ENCODE assay signal across 7 mouse cellular contexts in genomic region chr13:95325080-95325906, GRCm38 (mm10). TPM values are rescaled to one million over a fixed set of nuclear protein-coding genes. Genes with fewer than 3 reads are reported as not detected.
A peak's percentile ranks its signal among the peaks of the same experiment; 100 is the strongest.
DNase-seq lines count a peak whose midpoint lies in the region; ATAC-seq lines count a peak whose summit lies in the region.

No protein-coding gene starts in this region.

- H3K9me3 ChIP-seq in intestine, embryonic 15.5 days, result no peaks in the 10 kb centered on the region
- no peaks in the 10 kb centered on the region for H3K9me3 ChIP-seq in limb, embryonic 13.5 days
- H3K9me3 ChIP-seq in midbrain, embryonic 14.5 days (ENCODE audit: control insufficient read depth, low read length), result no peaks in the 10 kb centered on the region

- peak; percentile 73 to 92 for DNase-seq in adrenal gland, adult (ENCODE audit: inconsistent age in 2 of 2, low spot score in 1 of 2)
- DNase-seq in gonadal fat pad, adult 2 months (ENCODE audit: low read depth), result peak; percentile 37
- DNase-seq in midbrain, embryonic 14.5 days, result peak; percentile 88
- peak; percentile 49 to 70 for DNase-seq in spleen, postnatal 10 days (ENCODE audit: low spot score in 2 of 2)

- peak; percentile 65 for ATAC-seq in common myeloid progenitor, adult 5-6 weeks (replicated peaks; ENCODE audit: low read depth, poor library complexity, severe bottlenecking)
- peak; percentile 83 for ATAC-seq in intestine, embryonic 15.5 days
- peak; percentile 73 for ATAC-seq in limb, embryonic 13.5 days (ENCODE audit: low FRiP score, low read depth)
- ATAC-seq in midbrain, embryonic 14.5 days (ENCODE audit: low FRiP score, low TSS enrichment), result peak; percentile 68

- H3K9ac ChIP-seq in intestine, embryonic 15.5 days, result peak overlapping the region; percentile 99
- peak overlapping the region; percentile 97 for H3K9ac ChIP-seq in limb, embryonic 13.5 days
- H3K9ac ChIP-seq in midbrain, embryonic 14.5 days (replicated peaks; ENCODE audit: low read length), result peak overlapping the region; percentile 99

- H3K36me3 ChIP-seq in intestine, embryonic 15.5 days, result no peaks in the 10 kb centered on the region
- H3K36me3 ChIP-seq in limb, embryonic 13.5 days, result peaks cover 7% of the 10 kb centered on the region
- no peaks in the 10 kb centered on the region for H3K36me3 ChIP-seq in midbrain, embryonic 14.5 days (ENCODE audit: control insufficient read depth, insufficient read depth, low read length)

- WGBS in intestine, embryonic 15.5 days, result under 1% methylated on average over 63 of the region's 63 CpGs
- under 1% methylated on average over 63 of the region's 63 CpGs for WGBS in limb, embryonic 13.5 days
- WGBS in midbrain, embryonic 14.5 days, result under 1% methylated on average over 63 of the region's 63 CpGs

- no peaks in the 10 kb centered on the region for H3K27me3 ChIP-seq in intestine, embryonic 15.5 days (replicated peaks)
- H3K27me3 ChIP-seq in limb, embryonic 13.5 days, result no peaks in the 10 kb centered on the region
- H3K27me3 ChIP-seq in midbrain, embryonic 14.5 days (ENCODE audit: control insufficient read depth, insufficient read depth, low read length), result no peaks in the 10 kb centered on the region

- peak overlapping the region; percentile 86 for H3K4me2 ChIP-seq in intestine, embryonic 15.5 days (replicated peaks)
- H3K4me2 ChIP-seq in limb, embryonic 13.5 days (replicated peaks), result peak overlapping the region; percentile 88
- peak overlapping the region; percentile 88 for H3K4me2 ChIP-seq in midbrain, embryonic 14.5 days (ENCODE audit: low read length)

- peak overlapping the region; percentile 87 for H3K4me3 ChIP-seq in intestine, embryonic 15.5 days (replicated peaks)
- peak overlapping the region; percentile 76 for H3K4me3 ChIP-seq in limb, embryonic 13.5 days
- peak overlapping the region; percentile 87 for H3K4me3 ChIP-seq in midbrain, embryonic 14.5 days (replicated peaks; ENCODE audit: low read depth, low read length)

- H3K4me1 ChIP-seq in intestine, embryonic 15.5 days (replicated peaks), result peaks cover 13% of the 10 kb centered on the region; the same call in 1 of the 2 replicates
- peaks cover 34% of the 10 kb centered on the region for H3K4me1 ChIP-seq in limb, embryonic 13.5 days
- peaks cover 26% of the 10 kb centered on the region for H3K4me1 ChIP-seq in midbrain, embryonic 14.5 days (ENCODE audit: control insufficient read depth, insufficient read depth, low read length)

- H3K27ac ChIP-seq in intestine, embryonic 15.5 days, result peak overlapping the region; percentile 99
- peak overlapping the region; percentile 100 for H3K27ac ChIP-seq in limb, embryonic 13.5 days
- H3K27ac ChIP-seq in midbrain, embryonic 14.5 days (replicated peaks; ENCODE audit: low read depth, low read length), result peak overlapping the region; percentile 95

RNA-seq across cellular contexts. Expression of gene Zbed3, which starts 1.9 kb away (rescaled TPM):
- 9.8 and 12.6 TPM in 2 replicates for total RNA-seq in common myeloid progenitor, adult 5-6 weeks (2017)
- 39.4 and 47.6 TPM in 2 replicates for polyA plus RNA-seq in gonadal fat pad, adult 2 months (2012; rRNA removed)
- 49.2 and 53.4 TPM in 2 replicates for polyA plus RNA-seq in intestine, embryonic 15.5 days (2015; fragmentation: Nextera tagmentation; extraction: Ambion mirVana)
- 89.6 and 95.0 TPM in 2 replicates for polyA plus RNA-seq in limb, embryonic 13.5 days (2015; fragmentation: Nextera tagmentation; extraction: Ambion mirVana)
- 32.9 and 37.9 TPM in 2 replicates for polyA plus RNA-seq in midbrain, embryonic 14.5 days (2014; fragmentation: Nextera tagmentation; extraction: Ambion mirVana)

RNA-seq across cellular contexts. Expression of gene Aggf1, which starts 49.9 kb away (rescaled TPM):
- 56.7 and 63.6 TPM in 2 replicates for total RNA-seq in common myeloid progenitor, adult 5-6 weeks (2017)
- 15.1 and 16.3 TPM in 2 replicates for polyA plus RNA-seq in gonadal fat pad, adult 2 months (2012; rRNA removed)
- 29.8 and 32.3 TPM in 2 replicates for polyA plus RNA-seq in intestine, embryonic 15.5 days (2015; fragmentation: Nextera tagmentation; extraction: Ambion mirVana)
- 31.7 and 32.4 TPM in 2 replicates for polyA plus RNA-seq in limb, embryonic 13.5 days (2015; fragmentation: Nextera tagmentation; extraction: Ambion mirVana)
- 35.7 and 46.4 TPM in 2 replicates for polyA plus RNA-seq in midbrain, embryonic 14.5 days (2014; fragmentation: Nextera tagmentation; extraction: Ambion mirVana)

Comparison
In these comparisons a context has a peak if more than half of its experiments do, and no peak if none do; other contexts are left out.
1. Peak in every context shown above with its lines: DNase-seq, ATAC-seq, H3K4me3 ChIP-seq and H3K27ac ChIP-seq.
2. DNase-seq: peak in every context shown above with its lines; median percentile 88 in midbrain, embryonic 14.5 days; 82 in adrenal gland, adult; 60 in spleen, postnatal 10 days; 37 in gonadal fat pad, adult 2 months.